Mouse (Mus musculus): ENCODE measurements at regions not wholly inside any gene's neighbourhood (a gene's known extent, or its start where the extent isn't known, plus 50 kb on each side); places are given as distances from the start of the nearest gene placed in this dataset.

GRCm38 (mm10) chr13:110643897-110644213 lies 249.0 kb downstream of the Plk2 start:
- no peak for TF ChIP-seq GATA1 (IDR thresholded peaks at IDR 0.05; ENCODE audit: borderline replicate concordance, low read length)
- no peak for TF ChIP-seq TAL1 (conservative IDR thresholded peaks at IDR 0.05; ENCODE audit: low read depth, low read length)
- TF ChIP-seq CTCF (IDR thresholded peaks at IDR 0.05; ENCODE audit: low read depth, low read length), result no peak
- no peak for TF ChIP-seq POLR2AphosphoS5 (IDR thresholded peaks at IDR 0.05; ENCODE audit: insufficient replicate concordance, low read depth, low read length)
- no peak for TF ChIP-seq GATA2 (IDR thresholded peaks at IDR 0.05; ENCODE audit: borderline replicate concordance, low read depth, low read length)

Data from G1E (cell line).